Mouse (Mus musculus) adrenal gland, postnatal 10 days (tissue): ENCODE results near the gene Lzts2. TPM values are rescaled to one million over a fixed set of nuclear protein-coding genes. Genes with fewer than 3 reads are reported as not detected.

Source experiments
- total RNA-seq, 2 experiments: library from RNA; stranded (reverse); gene quantifications; 2 replicates each; pipeline ENCODE4 v1.2.3; 2021

Gene Lzts2
- total RNA-seq, 2 experiments from 2014 or later, result 63.1 to 77.8 TPM

Other genes starting within 250 kb of the Lzts2 start
- 10 to 100 TPM; 22.6 to 31.5 TPM for gene Slf2, start 83.3 kb upstream of the Lzts2 start, total RNA-seq
- 10 to 100 TPM; 18.3 to 26.3 TPM for gene Sema4g, start 25.3 kb upstream of the Lzts2 start, total RNA-seq
- gene Twnk, start 8.8 kb upstream of the Lzts2 start, total RNA-seq, result 10 to 100 TPM; 26.2 to 29.5 TPM
- 10 to 100 TPM; 50.0 to 58.3 TPM for gene Mrpl43, start 8.0 kb upstream of the Lzts2 start, total RNA-seq
- gene Pdzd7, start 31.3 kb downstream of the Lzts2 start, total RNA-seq, result under 1 TPM; 0.21 to 0.48 TPM
- 10 to 100 TPM; 39.3 to 51.5 TPM for gene Sfxn3, start 33.1 kb downstream of the Lzts2 start, total RNA-seq
- gene Kazald1, start 60.8 kb downstream of the Lzts2 start, total RNA-seq, result 1 to 10 TPM; 8.2 to 9.2 TPM
- under 1 TPM in 1 of 2 experiments, not detected in 1; 0.15 TPM for gene Tlx1, start 136.3 kb downstream of the Lzts2 start, total RNA-seq
- gene Lbx1, start 221.4 kb downstream of the Lzts2 start, total RNA-seq, result 1 to 10 TPM in 1 of 2 experiments, under 1 TPM in 1; 0.30 to 1.4 TPM